ENCODE assay signal across 16 mouse cellular contexts in the genomic region with DNA sequence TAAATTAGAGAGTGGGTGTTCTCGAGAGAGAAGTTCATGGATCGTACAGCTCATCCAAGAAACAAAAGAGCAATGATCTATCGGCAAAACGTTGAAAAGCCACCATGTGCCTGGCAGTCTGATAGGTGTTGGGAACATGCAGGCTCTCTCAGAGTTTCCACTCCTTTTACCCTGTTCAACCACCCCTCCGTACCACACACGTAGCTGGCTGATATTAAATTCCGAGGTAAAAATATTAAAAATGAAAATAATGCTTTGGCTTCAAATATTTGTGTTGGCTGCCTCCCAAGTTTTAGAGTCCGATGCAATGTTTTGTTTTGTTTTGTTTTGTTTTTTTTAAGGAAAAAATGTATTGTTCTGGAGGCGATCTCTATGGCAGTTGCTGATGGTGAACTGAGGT.
DNase-seq lines count a peak whose midpoint lies in the region; ATAC-seq and TF ChIP-seq lines count a peak whose summit lies in the region.
"Had no signal": no experiment of that assay in that cellular context is flagged by ENCODE, and none has a peak within 500 bp of the region (broad histone marks: within the 10 kb centered on the region; RNA-seq: fewer than 3 reads in every experiment).

No protein-coding gene starts in this region.

- H3K27me3 ChIP-seq in limb, embryonic 13.5 days: no peaks in the 10 kb centered on the region
- no peaks in the 10 kb centered on the region for H3K27me3 ChIP-seq in limb, embryonic 10.5 days (ENCODE audit: low read depth, poor library complexity, severe bottlenecking)
- no peaks in the 10 kb centered on the region for H3K27me3 ChIP-seq in forebrain, embryonic 15.5 days
- no peaks in the 10 kb centered on the region for H3K27me3 ChIP-seq in hindbrain, postnatal 0 days (ENCODE audit: insufficient read depth, low read length)
- no peaks in the 10 kb centered on the region for H3K27me3 ChIP-seq in midbrain, embryonic 16.5 days (ENCODE audit: control insufficient read depth, insufficient read depth, low read depth, low read length)
- H3K27me3 ChIP-seq: liver, embryonic 13.5 days had no signal

- H3K4me1 ChIP-seq in limb, embryonic 13.5 days: peaks cover 7% of the 10 kb centered on the region; the same call in 1 of the 2 replicates
- no peaks in the 10 kb centered on the region for H3K4me1 ChIP-seq in limb, embryonic 10.5 days
- H3K4me1 ChIP-seq in forebrain, embryonic 15.5 days: peaks cover 23% of the 10 kb centered on the region
- H3K4me1 ChIP-seq in hindbrain, postnatal 0 days (ENCODE audit: insufficient read depth, low read length): peaks cover 7% of the 10 kb centered on the region
- H3K4me1 ChIP-seq in midbrain, embryonic 16.5 days (ENCODE audit: control insufficient read depth, insufficient read depth, low read length): peaks cover 13% of the 10 kb centered on the region; the same call in 1 of the 2 replicates
- H3K4me1 ChIP-seq: liver, embryonic 13.5 days had no signal

- DNase-seq in limb, embryonic 10.5 days (ENCODE audit: low spot score): no peak
- no peak for DNase-seq in hindbrain, postnatal 0 days (ENCODE audit: low spot score)
- DNase-seq in thymus, postnatal 10 days (ENCODE audit: low spot score in 2 of 2): no peak
- no peak for DNase-seq in spleen, adult 12 weeks (ENCODE audit: low spot score)
- no peak for DNase-seq in testis, postnatal 14 days (ENCODE audit: low spot score)
- DNase-seq: cerebellum, adult 11-12 months; gastrocnemius, postnatal 25 days; heart, postnatal 4 days; kidney, adult 2 months; liver, embryonic 13.5 days; lung, postnatal 14 days; thymus, postnatal 25 days had no signal

- H3K4me2 ChIP-seq in limb, embryonic 13.5 days (replicated peaks): 0 out of 2 replicates have a peak overlapping the region, but pooled peaks have one; percentile 0
- no peak overlapping the region for H3K4me2 ChIP-seq in forebrain, embryonic 15.5 days (replicated peaks)
- H3K4me2 ChIP-seq in hindbrain, postnatal 0 days (ENCODE audit: low read depth, low read length): no peak overlapping the region
- H3K4me2 ChIP-seq in midbrain, embryonic 16.5 days (ENCODE audit: low read length): no peak overlapping the region
- H3K4me2 ChIP-seq: heart, embryonic 11.5 days; liver, embryonic 13.5 days had no signal

- H3K27ac ChIP-seq in limb, embryonic 13.5 days: peak overlapping the region; percentile 33; the same call in 1 of the 2 replicates
- H3K27ac ChIP-seq in limb, embryonic 10.5 days: no peak overlapping the region
- peak overlapping the region; percentile 67 for H3K27ac ChIP-seq in forebrain, embryonic 15.5 days (replicated peaks)
- H3K27ac ChIP-seq in hindbrain, postnatal 0 days: peak overlapping the region; percentile 54; the same call in 1 of the 2 replicates
- H3K27ac ChIP-seq in midbrain, embryonic 16.5 days (ENCODE audit: low read length): peak overlapping the region; percentile 58
- H3K27ac ChIP-seq: liver, embryonic 13.5 days had no signal

- ATAC-seq in limb, embryonic 13.5 days (ENCODE audit: low FRiP score, low read depth): no peak
- ATAC-seq in forebrain, embryonic 15.5 days (replicated peaks): no peak
- no peak for ATAC-seq in hindbrain, postnatal 0 days
- no peak for ATAC-seq in midbrain, embryonic 16.5 days

- no peak for TF ChIP-seq CTCF in hindbrain, postnatal 0 days (IDR thresholded peaks at IDR 0.05; ENCODE audit: low read depth)

- WGBS in limb, embryonic 13.5 days: 71% methylated on average over 9 of the region's 9 CpGs
- 94% methylated on average over 9 of the region's 9 CpGs for WGBS in limb, embryonic 10.5 days
- WGBS in forebrain, embryonic 15.5 days: 62% methylated on average over 9 of the region's 9 CpGs
- WGBS in hindbrain, postnatal 0 days: 64% methylated on average over 9 of the region's 9 CpGs
- 79% methylated on average over 9 of the region's 9 CpGs for WGBS in midbrain, embryonic 16.5 days

- no peak overlapping the region for H3K9ac ChIP-seq in limb, embryonic 13.5 days
- no peak overlapping the region for H3K9ac ChIP-seq in forebrain, embryonic 15.5 days (replicated peaks)
- H3K9ac ChIP-seq in hindbrain, postnatal 0 days (replicated peaks; ENCODE audit: low read length): no peak overlapping the region
- no peak overlapping the region for H3K9ac ChIP-seq in midbrain, embryonic 16.5 days (ENCODE audit: low read depth, low read length)
- H3K9ac ChIP-seq: liver, embryonic 13.5 days had no signal

- H3K36me3 ChIP-seq in limb, embryonic 13.5 days: no peaks in the 10 kb centered on the region
- H3K36me3 ChIP-seq in limb, embryonic 10.5 days: no peaks in the 10 kb centered on the region
- H3K36me3 ChIP-seq in forebrain, embryonic 15.5 days: no peaks in the 10 kb centered on the region
- H3K36me3 ChIP-seq in hindbrain, postnatal 0 days (ENCODE audit: insufficient read depth, low read length): no peaks in the 10 kb centered on the region
- no peaks in the 10 kb centered on the region for H3K36me3 ChIP-seq in midbrain, embryonic 16.5 days (ENCODE audit: control insufficient read depth, insufficient read depth, low read length)
- H3K36me3 ChIP-seq: liver, embryonic 13.5 days had no signal

- H3K4me3 ChIP-seq in limb, embryonic 13.5 days: no peak overlapping the region
- no peak overlapping the region for H3K4me3 ChIP-seq in limb, embryonic 10.5 days
- H3K4me3 ChIP-seq in forebrain, embryonic 15.5 days: no peak overlapping the region
- no peak overlapping the region for H3K4me3 ChIP-seq in hindbrain, postnatal 0 days (ENCODE audit: low read length)
- H3K4me3 ChIP-seq in midbrain, embryonic 16.5 days (ENCODE audit: low read depth, low read length): no peak overlapping the region
- H3K4me3 ChIP-seq: liver, embryonic 13.5 days had no signal

- no peaks in the 10 kb centered on the region for H3K9me3 ChIP-seq in limb, embryonic 13.5 days
- no peaks in the 10 kb centered on the region for H3K9me3 ChIP-seq in limb, embryonic 10.5 days (replicated peaks)
- H3K9me3 ChIP-seq in forebrain, embryonic 15.5 days: no peaks in the 10 kb centered on the region
- H3K9me3 ChIP-seq in hindbrain, postnatal 0 days (ENCODE audit: low read length): no peaks in the 10 kb centered on the region
- no peaks in the 10 kb centered on the region for H3K9me3 ChIP-seq in midbrain, embryonic 16.5 days (replicated peaks; ENCODE audit: control insufficient read depth, low read length, poor library complexity, severe bottlenecking)
- H3K9me3 ChIP-seq: liver, embryonic 13.5 days had no signal
